Mouse (Mus musculus) embryonic facial prominence, embryonic 14.5 days (tissue): ENCODE measurements around the gene Fstl3. TPM values are rescaled to one million over a fixed set of nuclear protein-coding genes. Genes with fewer than 3 reads are reported as not detected.

Source experiments
- ATAC-seq: fragments of 200-750 bp; cut with Nextera tagmentation; 2 replicates; pipeline ENCODE4 v1.8.0; 2017; ENCODE audit warnings: low read depth, moderate number of reproducible peaks, moderate TSS enrichment
- DNase-seq: peaks from one replicate; pipeline ENCODE4 v3.0.0-alpha.2; 2015; ENCODE audit warnings: low spot score
- H3K27ac ChIP-seq: fragments of 300-500 bp; sonication (generic); replicated peaks from 2 replicates; pipeline ENCODE4 v1.5.1; 2014; ENCODE audit warnings: low read depth, mild to moderate bottlenecking, low read length, moderate library complexity
- H3K27me3 ChIP-seq: fragments of 300-500 bp; sonication (generic); replicated peaks from 2 replicates; pipeline ENCODE4 v1.6.1; 2014; ENCODE audit warnings: low read length; ENCODE audit not compliant: control insufficient read depth, insufficient read depth
- H3K36me3 ChIP-seq: fragments of 300-500 bp; sonication (generic); 2 replicates; pipeline ENCODE4 v1.6.1; 2014; ENCODE audit warnings: low read length, mixed read lengths; ENCODE audit not compliant: control insufficient read depth, insufficient read depth
- H3K4me1 ChIP-seq: fragments of 300-500 bp; sonication (generic); 2 replicates; pipeline ENCODE4 v1.6.1; 2014; ENCODE audit warnings: antibody characterized with exemption, low read length; ENCODE audit not compliant: control insufficient read depth, insufficient read depth
- H3K4me2 ChIP-seq: fragments of 300-500 bp; sonication (generic); 2 replicates; pipeline ENCODE4 v1.6.1; 2014; ENCODE audit warnings: low read depth, mild to moderate bottlenecking, low read length, moderate library complexity, mixed read lengths
- H3K4me3 ChIP-seq: fragments of 300-500 bp; sonication (generic); 2 replicates; pipeline ENCODE4 v1.5.1; 2014; ENCODE audit warnings: low read depth, mild to moderate bottlenecking, low read length
- H3K9ac ChIP-seq: fragments of 300-500 bp; sonication (generic); 2 replicates; pipeline ENCODE4 v1.6.1; 2014; ENCODE audit warnings: low read depth, mild to moderate bottlenecking, low read length, moderate library complexity, mixed read lengths
- H3K9me3 ChIP-seq: fragments of 300-500 bp; sonication (generic); 2 replicates; pipeline ENCODE4 v1.6.1; 2016; ENCODE audit warnings: low read length; ENCODE audit not compliant: control insufficient read depth
- WGBS: fragments of 180-500 bp; shearing (Covaris S2); extraction: QIAGEN DNeasy Blood & Tissue Kit; methylation state at CpG from one replicate; pipeline ENCODE4 v1.1.7; 2014; 5-methylcytosine and 5-hydroxymethylcytosine counted together
- polyA plus RNA-seq: library from polyadenylated mRNA; unstranded; fragments of >200 nt; fragmentation: Nextera tagmentation; extraction: Ambion mirVana; gene quantifications from 2 replicates; pipeline ENCODE4 v1.2.1, GENCODE M21; 2014

Gene Fstl3
- polyA plus RNA-seq, 1 experiment from 2014 or later = 10.7 TPM

DNA sequence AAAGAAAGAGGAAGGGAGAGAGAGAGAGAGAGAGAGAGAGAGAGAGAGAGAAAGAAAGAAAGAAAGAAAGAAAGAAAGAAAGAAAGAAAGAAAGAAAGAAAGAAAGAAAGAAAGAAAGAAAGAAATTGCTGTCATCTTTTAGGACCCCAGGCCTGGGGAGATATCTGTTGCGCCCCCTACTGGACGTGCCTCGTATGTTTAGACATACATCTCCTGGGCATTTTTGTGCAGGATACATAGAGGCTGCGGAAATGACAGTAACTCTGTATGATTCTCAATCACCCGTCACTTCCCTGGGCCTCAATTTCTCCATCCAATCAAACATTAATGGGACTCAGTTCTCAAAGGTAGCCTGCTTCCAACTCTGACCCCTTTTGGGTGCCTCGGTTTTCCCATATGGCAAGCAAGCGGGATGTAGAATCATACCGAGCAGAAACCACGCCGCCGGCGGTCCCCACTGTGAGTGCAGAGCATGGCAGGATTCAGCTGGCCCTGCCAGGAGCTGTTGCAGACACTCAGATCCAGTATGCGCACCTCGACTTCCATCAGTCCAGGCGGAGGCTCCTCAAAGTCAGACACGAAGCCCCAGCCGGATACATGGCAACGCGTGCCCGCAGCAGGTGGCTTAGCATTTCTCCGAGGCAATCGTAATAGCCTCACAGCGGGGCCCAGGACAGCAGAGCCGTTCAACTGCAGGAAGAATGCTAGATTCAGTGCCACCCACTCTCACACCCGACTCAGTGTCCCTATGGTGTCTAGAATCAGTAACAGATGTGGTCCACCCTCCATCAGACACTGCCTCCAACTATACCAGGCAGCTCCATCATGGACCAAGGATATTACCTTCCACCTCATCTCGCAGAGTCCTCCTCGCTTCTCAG lies 7.1 kb downstream of the Fstl3 start:
- no peaks in the 10 kb centered on the region for H3K9me3 ChIP-seq
- H3K4me2 ChIP-seq = no peak overlapping the region
- H3K27ac ChIP-seq = no peak overlapping the region
- no peak overlapping the region for H3K4me3 ChIP-seq
- no peak for ATAC-seq
- peaks cover 13% of the 10 kb centered on the region; the same call in 1 of the 2 replicates for H3K27me3 ChIP-seq
- H3K36me3 ChIP-seq = no peaks in the 10 kb centered on the region
- DNase-seq = peak; percentile 50
- no peak overlapping the region for H3K9ac ChIP-seq
- WGBS = 43% methylated on average over 27 of the region's 27 CpGs
- peaks cover 15% of the 10 kb centered on the region; the same call in 1 of the 2 replicates for H3K4me1 ChIP-seq

DNA sequence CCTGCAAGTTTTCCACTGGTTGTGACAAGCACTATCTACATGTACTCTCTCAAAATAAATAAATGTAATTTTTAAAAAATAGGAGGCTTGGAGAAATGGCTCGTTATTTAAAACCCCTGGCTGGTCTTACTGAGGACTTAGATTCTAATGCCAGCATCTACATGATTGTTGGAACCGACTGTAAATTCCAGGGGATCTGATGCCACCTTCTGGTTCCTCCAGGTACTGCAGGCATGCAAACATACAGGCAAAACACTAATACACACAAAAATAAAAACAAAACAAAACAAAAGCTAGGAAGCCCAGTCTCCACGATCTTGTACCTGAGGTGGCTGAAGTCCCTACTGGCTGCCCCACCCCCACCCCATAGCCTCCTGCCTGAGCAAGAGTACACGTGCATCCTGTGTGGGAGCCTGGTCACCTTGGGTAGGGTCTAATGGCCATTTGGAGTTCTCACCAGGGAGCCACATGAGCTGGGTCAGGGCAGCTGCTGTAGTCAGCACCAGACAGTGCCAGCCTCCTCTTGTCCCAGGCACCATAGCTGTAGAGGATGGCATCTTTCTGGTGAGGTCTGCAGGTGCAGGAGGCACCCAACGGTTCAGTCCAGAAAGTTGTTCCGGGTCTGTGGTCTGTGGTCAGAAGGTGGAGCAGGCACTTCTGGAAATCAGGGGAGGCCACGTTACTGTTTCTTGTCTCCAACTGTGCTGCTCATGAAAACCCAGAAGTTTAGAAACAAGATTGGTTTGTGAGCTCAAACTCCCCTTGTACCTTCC lies 11.5 kb downstream of the Fstl3 start:
- no peaks in the 10 kb centered on the region for H3K9me3 ChIP-seq
- 35% methylated on average over 7 of the region's 7 CpGs for WGBS
- DNase-seq = peak; percentile 77

DNA sequence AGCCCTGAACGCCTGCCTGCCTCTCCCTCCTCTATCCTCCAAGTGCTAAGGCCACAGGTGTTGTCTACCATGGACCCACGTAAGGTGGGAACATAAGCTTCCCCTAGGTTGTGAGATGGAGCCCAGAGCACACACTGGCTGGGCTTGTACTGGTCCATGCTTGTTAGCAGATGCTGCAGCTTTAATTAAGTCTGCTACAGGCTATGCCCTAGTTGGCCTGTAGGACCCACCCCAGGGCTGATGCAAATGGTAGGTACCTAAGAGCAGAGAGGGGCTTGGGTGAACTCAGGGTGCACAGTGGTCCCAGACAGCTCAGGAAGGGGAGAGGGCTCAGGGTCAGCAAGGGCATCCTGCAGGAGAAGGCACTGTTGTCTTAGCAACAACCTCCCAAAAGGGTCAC lies 12.5 kb downstream of the Fstl3 start:
- ATAC-seq (no peak), DNase-seq (no peak)
- Histone ChIP-seq H3K27ac (no peak overlapping the region), H3K4me3 (no peak overlapping the region), H3K4me2 (no peak overlapping the region), H3K36me3 (no peaks in the 10 kb centered on the region), H3K27me3 (no peaks in the 10 kb centered on the region), H3K4me1 (peaks cover 3% of the 10 kb centered on the region), H3K9me3 (no peaks in the 10 kb centered on the region), H3K9ac (no peak overlapping the region)
- 43% methylated on average over 2 of the region's 2 CpGs for WGBS

More for the DNA sequence above, 11.5 kb downstream of the Fstl3 start:
- Histone ChIP-seq H3K9ac (no peak overlapping the region), H3K4me2 (no peak overlapping the region), H3K27me3 (no peaks in the 10 kb centered on the region), H3K36me3 (no peaks in the 10 kb centered on the region), H3K4me3 (no peak overlapping the region), H3K27ac (no peak overlapping the region), H3K4me1 (no peaks in the 10 kb centered on the region)
- no peak for ATAC-seq

DNA sequence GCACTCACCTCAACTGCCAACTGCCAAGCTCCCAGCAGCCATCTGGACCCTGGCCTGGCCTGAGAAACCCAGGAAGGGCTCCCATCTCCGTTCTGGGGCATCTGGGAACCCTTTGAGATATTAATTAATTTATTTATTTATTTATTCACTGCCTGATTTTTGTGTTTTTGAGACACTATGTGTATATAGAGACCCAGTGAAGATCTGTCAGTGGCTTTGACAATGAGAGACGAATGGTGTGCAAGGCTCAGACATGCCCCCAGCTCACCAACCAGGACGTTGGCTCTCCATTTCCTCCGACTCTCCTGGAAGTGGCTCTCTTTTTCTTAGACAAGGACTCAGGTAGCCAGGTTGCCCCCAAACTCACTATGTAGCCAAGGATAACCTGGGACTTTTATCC lies 13.8 kb downstream of the Fstl3 start, which contains the start of gene Prss57:
TSS of gene Prss57 (minus strand) at position 101 of the 400 bp plus-strand sequence.
- WGBS = 88% methylated on average over 4 of the region's 4 CpGs
- Histone ChIP-seq H3K27me3 (no peaks in the 10 kb centered on the region), H3K27ac (no peak within 1 kb of the TSS), H3K9ac (no peak within 1 kb of the TSS), H3K36me3 (no peaks in the 10 kb centered on the region), H3K4me3 (no peak within 1 kb of the TSS), H3K9me3 (no peaks in the 10 kb centered on the region), H3K4me1 (peaks cover 9% of the 10 kb centered on the region), H3K4me2 (no peak within 1 kb of the TSS)
- ATAC-seq (no peak), DNase-seq (no peak)

GRCm38 (mm10) chr10:79792339-79793040 lies 15.4 kb downstream of the Fstl3 start:
- peaks cover 14% of the 10 kb centered on the region for H3K4me1 ChIP-seq
- no peak overlapping the region for H3K4me3 ChIP-seq
- no peak for DNase-seq
- 82% methylated on average over 5 of the region's 5 CpGs for WGBS
- ATAC-seq = no peak
- no peak overlapping the region for H3K9ac ChIP-seq
- H3K4me2 ChIP-seq = no peak overlapping the region
- H3K27ac ChIP-seq = no peak overlapping the region
- H3K27me3 ChIP-seq = no peaks in the 10 kb centered on the region
- H3K9me3 ChIP-seq = no peaks in the 10 kb centered on the region
- H3K36me3 ChIP-seq = no peaks in the 10 kb centered on the region

DNA sequence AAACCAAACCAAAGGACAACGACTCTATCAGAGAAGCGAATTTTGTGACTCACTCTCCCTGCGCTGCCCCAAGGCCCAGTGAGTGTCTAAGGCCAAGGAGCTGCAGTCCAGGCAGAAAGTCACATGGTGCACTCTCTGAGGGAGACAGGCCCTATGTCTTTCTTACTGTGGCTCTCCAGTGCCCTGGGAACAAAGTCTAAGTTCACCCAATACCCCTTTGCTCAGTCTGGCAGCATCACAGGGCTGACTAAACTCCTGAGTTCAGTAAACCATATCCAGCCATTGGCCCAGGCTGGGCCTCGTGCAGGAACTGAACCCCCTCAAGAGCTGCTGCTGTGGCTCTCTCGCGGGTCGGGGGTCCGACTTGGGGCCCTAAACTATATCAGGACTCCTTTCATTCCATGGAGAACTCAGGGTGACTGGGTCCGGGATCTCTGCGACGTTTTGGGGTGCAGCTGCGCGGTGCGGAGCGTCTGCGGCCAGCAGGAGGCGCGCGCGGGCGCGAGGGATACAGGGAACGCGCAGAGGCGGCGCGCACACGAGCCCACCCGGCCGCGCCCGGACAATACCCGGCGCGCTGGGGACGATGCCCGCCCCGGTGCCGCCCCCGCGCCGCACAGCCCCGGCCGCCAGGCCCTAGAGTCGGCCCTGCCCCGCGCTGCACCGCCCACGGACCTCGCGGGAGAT lies 16.1 kb downstream of the Fstl3 start, which contains the start of gene Palm:
TSS of gene Palm (plus strand) at position 522 of the 687 bp plus-strand sequence.
- peak; percentile 76 for ATAC-seq
- Histone ChIP-seq H3K27ac (peak within 1 kb of the TSS; percentile 84), H3K27me3 (no peaks in the 10 kb centered on the region), H3K4me2 (peak within 1 kb of the TSS; percentile 89), H3K9me3 (no peaks in the 10 kb centered on the region), H3K36me3 (no peaks in the 10 kb centered on the region), H3K4me1 (peaks cover 14% of the 10 kb centered on the region), H3K9ac (peak within 1 kb of the TSS; percentile 94), H3K4me3 (peak within 1 kb of the TSS; percentile 94)
- peak; percentile 80 for DNase-seq
- 16% methylated on average over 20 of the region's 51 CpGs for WGBS

DNA sequence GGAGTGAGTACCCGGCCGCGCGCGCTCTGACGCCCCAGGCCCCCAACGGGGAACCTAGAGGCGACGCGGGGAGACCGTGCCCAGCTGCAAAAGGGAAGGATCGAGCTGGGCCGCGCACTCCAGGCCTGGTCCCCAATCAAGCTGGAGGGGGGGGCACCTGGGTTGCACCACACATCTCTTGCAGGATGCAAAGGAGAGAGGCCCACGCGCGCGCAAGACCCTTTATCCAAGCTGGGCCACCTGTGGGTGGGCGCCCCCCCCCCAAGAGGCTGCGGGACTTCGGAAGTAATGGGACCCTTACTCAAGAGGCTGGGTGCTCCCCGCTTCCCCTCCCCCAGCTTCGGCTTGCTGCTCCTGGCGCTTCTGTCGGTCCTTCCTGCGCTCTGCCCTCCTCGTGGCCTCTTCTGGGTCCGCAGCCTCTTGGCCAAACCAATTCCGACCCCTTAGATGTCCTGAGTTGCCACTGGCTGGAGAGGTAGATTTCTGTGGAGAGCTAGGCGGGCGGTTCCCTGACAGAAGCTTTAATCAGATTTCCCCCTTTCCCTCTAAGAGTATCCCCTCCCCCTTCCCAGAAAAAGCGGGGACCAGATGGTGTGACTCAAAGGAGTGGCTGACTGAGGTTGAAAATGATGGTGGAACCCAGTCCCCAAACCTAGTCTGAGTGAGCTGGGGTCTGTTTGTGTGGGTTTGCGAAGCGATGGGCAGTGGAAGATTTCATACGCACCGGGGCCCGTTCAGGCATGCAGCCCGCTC lies 16.8 kb downstream of the Fstl3 start:
- peak; percentile 34 for ATAC-seq
- peak overlapping the region; percentile 94 for H3K4me3 ChIP-seq
- peak overlapping the region; percentile 89 for H3K4me2 ChIP-seq
- peak overlapping the region; percentile 94 for H3K9ac ChIP-seq
- peak overlapping the region; percentile 84 for H3K27ac ChIP-seq
- WGBS = 1% methylated on average over 21 of the region's 38 CpGs
- no peak for DNase-seq
- H3K9me3 ChIP-seq = no peaks in the 10 kb centered on the region
- H3K4me1 ChIP-seq = peaks cover 14% of the 10 kb centered on the region
- no peaks in the 10 kb centered on the region for H3K36me3 ChIP-seq
- no peaks in the 10 kb centered on the region for H3K27me3 ChIP-seq
